Mouse (Mus musculus): ENCODE data around the gene Gm5485. TPM values are rescaled to one million over a fixed set of nuclear protein-coding genes. Genes with fewer than 3 reads are reported as not detected.

Gm5485 gene
- total RNA-seq, 2 experiments from 2014 or later: not detected

DNA sequence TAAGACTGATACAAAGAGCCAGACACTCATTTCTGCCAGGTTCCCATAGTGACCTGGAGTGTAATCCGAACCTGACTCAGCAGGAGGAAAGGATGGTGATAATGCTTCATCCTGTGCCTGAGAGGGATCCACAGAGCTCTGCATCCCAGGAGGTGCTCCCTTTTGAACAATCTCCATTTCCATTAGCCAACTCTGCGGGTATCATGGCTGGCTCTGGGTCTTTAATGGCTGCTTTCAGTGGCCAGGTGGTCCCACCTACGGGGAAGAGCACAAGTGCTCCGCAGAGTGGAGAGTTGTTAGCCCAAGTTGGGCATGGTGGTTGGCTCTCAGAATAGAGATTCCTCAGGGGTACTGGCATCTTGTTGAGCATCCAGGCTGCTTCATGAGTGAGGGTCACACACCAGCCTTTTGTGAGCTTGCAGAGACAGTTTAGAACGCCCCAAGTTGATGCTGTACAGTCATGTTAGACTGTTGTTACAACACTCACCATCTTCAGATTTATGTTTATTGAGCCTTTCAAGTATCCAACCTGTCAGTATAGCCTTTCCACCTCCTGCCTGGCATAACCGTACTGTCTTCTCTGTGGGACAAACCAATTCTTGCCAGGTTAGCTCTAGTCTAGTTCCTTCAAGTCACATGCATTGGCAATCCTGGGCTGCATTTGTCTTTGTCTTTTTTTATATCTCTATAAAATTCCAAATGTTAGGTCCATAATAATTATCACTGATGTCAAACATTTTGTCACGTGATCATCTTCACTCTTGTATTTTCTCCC, 38.3 kb downstream of the Gm5485 start:
- no peak for ATAC-seq (replicated peaks; ENCODE audit: poor library complexity)

DNA sequence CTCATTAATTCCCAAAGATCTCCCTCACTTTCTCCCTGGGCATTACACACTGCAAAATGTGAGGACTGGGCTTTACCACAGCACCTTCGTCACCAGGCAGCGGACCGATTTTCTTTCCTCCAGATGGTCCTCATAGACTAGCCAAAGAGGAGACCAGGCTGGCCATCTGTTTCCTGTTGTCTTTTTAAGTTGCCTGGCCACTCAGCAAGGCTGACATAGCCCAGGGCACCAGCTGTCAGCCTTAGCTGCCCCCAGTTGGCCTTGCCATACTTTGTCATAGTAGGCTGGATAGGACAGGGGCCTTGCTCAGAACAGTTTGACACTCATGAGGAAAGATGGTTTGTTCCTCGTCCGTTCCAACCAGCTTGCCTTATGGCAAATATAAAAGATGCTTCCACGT, 39.8 kb downstream of the Gm5485 start:
- no peak for ATAC-seq (replicated peaks; ENCODE audit: poor library complexity)

DNA sequence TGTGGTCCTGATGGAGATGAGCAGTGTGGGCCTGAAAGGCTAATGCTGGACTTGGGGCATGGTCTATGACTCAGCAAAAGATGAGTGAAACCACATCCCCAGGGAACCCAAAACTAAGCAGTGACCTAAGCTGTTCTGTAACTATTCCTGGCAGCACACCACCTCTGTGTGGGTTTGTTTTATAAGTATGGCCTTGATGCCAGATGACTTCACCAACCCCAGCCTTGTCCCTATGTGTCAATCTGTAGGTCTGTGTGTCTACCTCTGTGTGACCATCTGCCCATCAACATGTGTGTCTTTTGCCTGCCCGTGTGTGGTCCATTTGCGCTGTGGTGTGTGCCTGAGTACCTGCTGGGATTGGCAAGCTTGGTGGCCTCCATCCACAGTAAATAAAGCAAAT, 44.1 kb downstream of the Gm5485 start:
- peak; percentile 31 for ATAC-seq (replicated peaks; ENCODE audit: poor library complexity)

DNA sequence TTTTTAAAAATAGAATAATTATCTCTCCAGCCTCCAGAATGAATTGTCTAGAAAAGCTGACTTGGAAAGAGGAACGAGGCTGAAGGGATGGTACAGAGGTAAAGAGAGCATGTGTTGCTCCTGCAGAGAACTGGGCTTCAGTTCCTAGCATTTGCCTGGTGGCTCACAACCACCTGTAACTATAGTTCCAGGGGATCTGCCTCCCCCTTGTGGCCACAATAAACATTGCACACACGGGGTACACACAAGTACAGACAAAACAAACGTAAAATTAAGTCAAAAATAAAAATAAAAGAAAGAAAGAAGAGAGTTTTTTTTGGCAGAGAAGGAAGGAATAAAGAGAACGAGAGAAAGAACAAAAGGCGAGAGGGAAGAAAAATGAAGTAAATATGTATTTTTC, 45.4 kb downstream of the Gm5485 start:
- ATAC-seq (replicated peaks; ENCODE audit: poor library complexity): no peak

DNA sequence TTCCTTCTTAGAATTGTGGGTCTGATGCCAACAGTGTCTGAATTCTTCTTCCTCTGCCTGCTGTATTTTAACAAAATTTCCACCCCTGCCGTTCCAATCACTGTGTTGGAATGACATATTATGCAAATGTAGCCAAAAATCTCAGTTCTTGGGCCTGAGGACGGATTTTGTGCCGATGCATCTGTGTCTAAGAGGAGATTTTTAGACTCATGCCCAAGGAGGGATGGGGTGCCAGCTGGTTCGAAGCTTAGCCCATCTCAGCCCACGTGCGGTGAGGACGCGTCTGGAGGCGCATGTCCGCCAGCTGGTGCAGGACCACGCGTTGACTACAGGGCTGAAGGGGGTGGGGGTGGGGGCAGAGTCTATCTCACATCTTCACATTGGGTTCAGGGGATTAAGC, 51.3 kb downstream of the Gm5485 start:
- ATAC-seq (replicated peaks; ENCODE audit: poor library complexity): no peak

DNA sequence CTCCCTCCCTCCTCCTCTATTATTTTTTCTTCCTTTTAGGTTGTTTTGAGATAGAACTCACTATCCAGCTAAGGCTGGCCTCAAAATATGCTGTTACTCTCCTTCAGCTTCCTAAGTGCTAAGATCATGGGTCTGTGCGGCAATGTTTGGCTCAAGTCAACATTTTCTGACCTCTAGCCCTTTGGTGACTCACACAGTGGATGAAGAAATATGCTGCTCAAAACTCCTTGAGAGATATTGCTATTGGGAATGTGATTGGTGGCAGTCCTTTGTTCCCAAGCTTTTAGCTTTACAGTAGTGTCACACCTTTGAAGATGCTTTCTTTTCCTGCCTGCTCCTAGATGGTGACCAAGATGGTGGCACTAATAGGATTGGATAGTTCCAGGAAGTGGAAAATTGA, 55.8 kb downstream of the Gm5485 start:
- no peak for ATAC-seq (replicated peaks; ENCODE audit: poor library complexity)

DNA sequence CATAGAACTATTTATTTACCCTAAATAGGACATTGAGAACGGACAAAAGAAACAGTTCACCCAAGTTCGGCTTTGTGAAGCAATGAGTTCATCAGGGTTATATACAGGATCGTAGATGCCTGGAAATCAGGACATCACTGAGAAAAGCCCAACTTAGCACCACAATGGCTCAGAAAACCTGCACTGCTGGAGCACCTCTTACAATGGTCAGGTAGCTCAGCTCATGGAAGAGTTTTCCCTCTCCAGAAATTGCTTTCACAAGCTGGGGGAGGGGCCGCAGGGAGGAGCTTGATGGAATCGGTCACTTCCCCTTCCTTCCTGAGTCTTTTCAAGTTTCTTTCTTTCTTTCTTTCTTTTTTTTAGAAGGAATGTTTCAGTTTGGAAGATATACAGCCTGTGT, 56.5 kb downstream of the Gm5485 start:
- no peak for ATAC-seq (replicated peaks; ENCODE audit: poor library complexity)

Other genes with a start within 250 kb of the Gm5485 start
- not detected in 2 replicates for gene Dppa4, start 128.7 kb downstream of the Gm5485 start, total RNA-seq (2015)
- not detected in 2 replicates for gene Dppa4, start 128.7 kb downstream of the Gm5485 start, total RNA-seq (2017)
- not detected in 2 replicates for gene Dppa2, start 108.5 kb downstream of the Gm5485 start, total RNA-seq (2015)
- gene Dppa2, start 108.5 kb downstream of the Gm5485 start, total RNA-seq (2017): not detected in 2 replicates
- gene Morc1, start 18.8 kb upstream of the Gm5485 start, total RNA-seq (2015): not detected in 2 replicates
- gene Morc1, start 18.8 kb upstream of the Gm5485 start, total RNA-seq (2017): not detected in 2 replicates